Comparison of ENCODE assay signal across 20 mouse cellular contexts in genomic region chr12:81274616-81275015, GRCm38 (mm10).
DNase-seq lines count a peak whose midpoint lies in the region; ATAC-seq lines count a peak whose summit lies in the region.
"Had no signal": no experiment of that assay in that cellular context is flagged by ENCODE, and none has a peak within 500 bp of the region (broad histone marks: within the 10 kb centered on the region; RNA-seq: fewer than 3 reads in every experiment).

No protein-coding gene starts in this region.

- DNase-seq in cerebellum, adult 18-20 months = peak; percentile 38 to 43
- peak; percentile 22 to 36 for DNase-seq in cerebellum, postnatal 10 days
- no peak for DNase-seq in cerebellum, postnatal 4 days (ENCODE audit: low spot score in 2 of 2)
- peak; percentile 25 to 51 for DNase-seq in cerebellum, postnatal 14 days
- no peak for DNase-seq in kidney, postnatal 10 days
- DNase-seq in urinary bladder, adult 18-20 months (ENCODE audit: low spot score in 2 of 2) = no peak
- DNase-seq: adrenal gland, adult 2 months; adrenal gland, postnatal 14 days; B cell, adult 2 months; embryo, embryonic 11 days; gastrocnemius, postnatal 25 days; heart, adult 18-20 months; heart, postnatal 10 days; heart, postnatal 36 days; kidney, adult 18-20 months had no signal

- no peak for ATAC-seq in cerebellum, adult (ENCODE audit: insufficient number of reproducible peaks, low FRiP score, low TSS enrichment)
- ATAC-seq: forebrain, embryonic 15.5 days; hindbrain, postnatal 0 days; inflammation-experienced regulatory T-cells, adult 6 months; intestine, embryonic 16.5 days had no signal

Comparison
In these comparisons a context has a peak if more than half of its experiments do, and no peak if none do; other contexts are left out.
1. DNase-seq: peak in cerebellum, adult 18-20 months (2 of 2), cerebellum, postnatal 10 days (2 of 2) and cerebellum, postnatal 14 days (2 of 2); none in cerebellum, postnatal 4 days (0 of 2), kidney, postnatal 10 days (single experiment) and urinary bladder, adult 18-20 months (0 of 2).